Mouse (Mus musculus) embryonic facial prominence, embryonic 10.5 days (tissue): ENCODE data around the gene 3110082I17Rik. TPM values are rescaled to one million over a fixed set of nuclear protein-coding genes. Genes with fewer than 3 reads are reported as not detected.

Source experiments
- DNase-seq: peaks from one replicate; pipeline ENCODE4 v3.0.0-alpha.2; 2017; ENCODE audit warnings: low spot score
- H3K27ac ChIP-seq: fragments of 300-500 bp; sonication (generic); replicated peaks from 2 replicates; pipeline ENCODE4 v1.5.1; 2016; ENCODE audit warnings: mild to moderate bottlenecking
- H3K27me3 ChIP-seq: fragments of 300-500 bp; sonication (generic); replicated peaks from 2 replicates; pipeline ENCODE4 v1.6.1; 2016; ENCODE audit warnings: low read depth, mild to moderate bottlenecking; ENCODE audit not compliant: poor library complexity, severe bottlenecking
- H3K36me3 ChIP-seq: fragments of 300-500 bp; sonication (generic); replicated peaks from 2 replicates; pipeline ENCODE4 v1.6.1; 2016; ENCODE audit warnings: mild to moderate bottlenecking, moderate library complexity
- H3K4me1 ChIP-seq: fragments of 300-500 bp; sonication (generic); 2 replicates; pipeline ENCODE4 v1.6.1; 2016
- H3K4me3 ChIP-seq: fragments of 300-500 bp; sonication (generic); 2 replicates; pipeline ENCODE4 v1.5.1; 2016; ENCODE audit warnings: mild to moderate bottlenecking, moderate library complexity
- H3K9me3 ChIP-seq: fragments of 300-500 bp; sonication (generic); 2 replicates; pipeline ENCODE4 v1.6.1; 2016; ENCODE audit warnings: mild to moderate bottlenecking
- WGBS: fragments of 180-500 bp; shearing (Covaris S2); methylation state at CpG from one replicate; pipeline ENCODE4 v1.1.7; 2016; 5-methylcytosine and 5-hydroxymethylcytosine counted together
- polyA plus RNA-seq: library from polyadenylated mRNA; unstranded; fragments of >200 nt; fragmentation: Nextera tagmentation; extraction: Ambion mirVana; gene quantifications from 2 replicates; pipeline ENCODE4 v1.2.1, GENCODE M21; 2016

The 3110082I17Rik gene
- polyA plus RNA-seq, 1 experiment from 2014 or later = 58.5 TPM

GRCm38 (mm10) chr5:139480406-139480805 lies 20.1 kb upstream of the 3110082I17Rik start:
- Histone ChIP-seq H3K27ac (no peak overlapping the region), H3K27me3 (no peaks in the 10 kb centered on the region), H3K4me1 (peaks cover 14% of the 10 kb centered on the region), H3K36me3 (peaks cover 68% of the 10 kb centered on the region), H3K4me3 (no peak overlapping the region), H3K9me3 (no peaks in the 10 kb centered on the region)
- WGBS = 91% methylated on average over 10 of the region's 10 CpGs
- no peak for DNase-seq

- Histone ChIP-seq H3K36me3 (peaks cover 81% of the 10 kb centered on the region), H3K27me3 (no peaks in the 10 kb centered on the region), H3K4me3 (no peak overlapping the region), H3K27ac (no peak overlapping the region), H3K4me1 (peaks cover 11% of the 10 kb centered on the region), H3K9me3 (no peaks in the 10 kb centered on the region)
- no peak for DNase-seq
- 93% methylated on average over 8 of the region's 8 CpGs for WGBS
These were observed 18.8 kb upstream of the 3110082I17Rik start for GRCm38 (mm10) chr5:139479088-139479487.

DNA sequence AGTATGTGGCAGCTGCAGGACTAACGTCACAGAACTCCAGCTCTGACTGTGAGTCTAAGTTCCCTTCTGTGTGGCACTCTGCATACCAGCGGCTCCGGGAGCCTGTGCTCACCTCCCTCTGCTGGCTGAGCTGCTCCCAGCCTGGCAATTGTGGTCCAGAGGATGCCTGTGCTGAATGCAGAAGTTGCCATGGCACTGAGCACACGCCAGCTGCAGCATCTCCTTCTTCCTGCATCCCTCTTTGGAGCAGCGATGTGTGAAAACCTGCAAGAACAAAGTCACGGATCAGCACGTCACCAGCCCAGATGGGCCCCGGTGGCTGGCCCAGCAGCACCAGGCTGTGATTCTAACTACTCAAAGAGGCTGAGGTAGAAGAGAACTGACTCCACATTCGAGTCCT lies 14.4 kb upstream of the 3110082I17Rik start:
- no peak overlapping the region for H3K4me3 ChIP-seq
- no peaks in the 10 kb centered on the region for H3K27me3 ChIP-seq
- WGBS = 86% methylated on average over 9 of the region's 9 CpGs
- no peak for DNase-seq
- H3K27ac ChIP-seq = no peak overlapping the region
- no peaks in the 10 kb centered on the region for H3K4me1 ChIP-seq
- H3K36me3 ChIP-seq = peaks cover 92% of the 10 kb centered on the region
- no peaks in the 10 kb centered on the region for H3K9me3 ChIP-seq

GRCm38 (mm10) chr5:139467998-139468397 lies 7.7 kb upstream of the 3110082I17Rik start:
- Histone ChIP-seq H3K27ac (no peak overlapping the region), H3K9me3 (no peaks in the 10 kb centered on the region), H3K4me1 (no peaks in the 10 kb centered on the region; the same call in 1 of the 2 replicates), H3K4me3 (no peak overlapping the region), H3K27me3 (no peaks in the 10 kb centered on the region), H3K36me3 (peaks cover 26% of the 10 kb centered on the region)
- DNase-seq = no peak
- WGBS = 50% methylated on average over 5 of the region's 5 CpGs

GRCm38 (mm10) chr5:139466801-139467200 lies 6.5 kb upstream of the 3110082I17Rik start:
- H3K9me3 ChIP-seq = no peaks in the 10 kb centered on the region
- H3K4me1 ChIP-seq = no peaks in the 10 kb centered on the region; the same call in 1 of the 2 replicates
- no peak overlapping the region for H3K4me3 ChIP-seq
- H3K36me3 ChIP-seq = peaks cover 14% of the 10 kb centered on the region
- H3K27ac ChIP-seq = no peak overlapping the region
- no peaks in the 10 kb centered on the region for H3K27me3 ChIP-seq
- no peak for DNase-seq
- 70% methylated on average over 4 of the region's 4 CpGs for WGBS

GRCm38 (mm10) chr5:139466373-139466772 lies 6.0 kb upstream of the 3110082I17Rik start:
- H3K27ac ChIP-seq = no peak overlapping the region
- no peaks in the 10 kb centered on the region; the same call in 1 of the 2 replicates for H3K4me1 ChIP-seq
- peaks cover 10% of the 10 kb centered on the region for H3K36me3 ChIP-seq

DNA sequence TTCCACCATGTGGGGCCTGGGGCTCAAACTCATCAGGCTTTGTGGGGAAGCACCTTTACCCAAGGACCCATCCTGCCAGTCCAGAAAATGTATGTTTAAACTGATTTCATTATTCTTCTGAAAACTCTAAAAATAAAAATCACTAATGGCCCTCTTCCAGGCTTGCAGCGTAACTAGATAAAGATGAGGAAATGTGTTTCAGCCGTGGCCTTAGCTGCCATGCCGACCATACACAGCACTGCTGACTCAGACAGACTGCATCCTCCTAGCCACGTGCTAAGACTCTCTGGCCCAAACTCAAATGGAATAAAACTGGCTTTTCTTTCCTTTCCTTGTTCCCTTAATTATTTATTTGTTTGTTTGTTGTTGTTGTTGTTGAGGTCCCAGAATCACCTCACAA lies 4.5 kb upstream of the 3110082I17Rik start:
- H3K27me3 ChIP-seq = no peaks in the 10 kb centered on the region
- no peak overlapping the region for H3K4me3 ChIP-seq
- no peaks in the 10 kb centered on the region for H3K9me3 ChIP-seq
- 80% methylated on average over 4 of the region's 4 CpGs for WGBS
- H3K27ac ChIP-seq = no peak overlapping the region
- no peak for DNase-seq
- H3K4me1 ChIP-seq = peaks cover 8% of the 10 kb centered on the region
- H3K36me3 ChIP-seq = no peaks in the 10 kb centered on the region

More at GRCm38 (mm10) chr5:139466373-139466772, 6.0 kb upstream of the 3110082I17Rik start:
- WGBS = 82% methylated on average over 2 of the region's 2 CpGs
- H3K9me3 ChIP-seq = no peaks in the 10 kb centered on the region
- no peaks in the 10 kb centered on the region for H3K27me3 ChIP-seq
- no peak overlapping the region for H3K4me3 ChIP-seq
- no peak for DNase-seq

GRCm38 (mm10) chr5:139459938-139460337 lies 389 bp downstream of the 3110082I17Rik start:
- peak overlapping the region; percentile 84 for H3K4me3 ChIP-seq
- H3K36me3 ChIP-seq = peaks cover 25% of the 10 kb centered on the region
- no peak for DNase-seq
- no peaks in the 10 kb centered on the region for H3K27me3 ChIP-seq
- peak overlapping the region; percentile 80 for H3K27ac ChIP-seq
- H3K9me3 ChIP-seq = no peaks in the 10 kb centered on the region
- H3K4me1 ChIP-seq = peaks cover 20% of the 10 kb centered on the region
- WGBS = 10% methylated on average over 10 of the region's 10 CpGs

- no peaks in the 10 kb centered on the region for H3K27me3 ChIP-seq
- no peak overlapping the region for H3K27ac ChIP-seq
- H3K4me1 ChIP-seq = peaks cover 20% of the 10 kb centered on the region
- 89% methylated on average over 8 of the region's 8 CpGs for WGBS
- no peak overlapping the region for H3K4me3 ChIP-seq
- no peaks in the 10 kb centered on the region for H3K9me3 ChIP-seq
- DNase-seq = no peak
- H3K36me3 ChIP-seq = peaks cover 51% of the 10 kb centered on the region
These were observed 3.1 kb downstream of the 3110082I17Rik start for GRCm38 (mm10) chr5:139457241-139457640.

- Histone ChIP-seq H3K9me3 (no peaks in the 10 kb centered on the region), H3K27me3 (no peaks in the 10 kb centered on the region), H3K27ac (no peak overlapping the region), H3K36me3 (peaks cover 61% of the 10 kb centered on the region), H3K4me1 (peaks cover 14% of the 10 kb centered on the region), H3K4me3 (no peak overlapping the region)
- no peak for DNase-seq
- 92% methylated on average over 12 of the region's 12 CpGs for WGBS
These were observed 5.2 kb downstream of the 3110082I17Rik start for GRCm38 (mm10) chr5:139455166-139455565.

GRCm38 (mm10) chr5:139453031-139453430 lies 7.3 kb downstream of the 3110082I17Rik start:
- no peaks in the 10 kb centered on the region for H3K27me3 ChIP-seq
- H3K36me3 ChIP-seq = peaks cover 56% of the 10 kb centered on the region
- H3K4me1 ChIP-seq = peaks cover 14% of the 10 kb centered on the region
- no peak for DNase-seq
- WGBS = 90% methylated on average over 10 of the region's 10 CpGs
- H3K27ac ChIP-seq = no peak overlapping the region
- no peaks in the 10 kb centered on the region for H3K9me3 ChIP-seq
- H3K4me3 ChIP-seq = no peak overlapping the region

GRCm38 (mm10) chr5:139449926-139450325 lies 10.4 kb downstream of the 3110082I17Rik start:
- Histone ChIP-seq H3K36me3 (peaks cover 36% of the 10 kb centered on the region), H3K4me3 (no peak overlapping the region), H3K27ac (peak overlapping the region; percentile 40), H3K27me3 (no peaks in the 10 kb centered on the region), H3K4me1 (peaks cover 22% of the 10 kb centered on the region), H3K9me3 (no peaks in the 10 kb centered on the region)
- DNase-seq = no peak
- WGBS = 52% methylated on average over 4 of the region's 4 CpGs

GRCm38 (mm10) chr5:139449161-139449791 lies 11.1 kb downstream of the 3110082I17Rik start:
- H3K4me3 ChIP-seq = no peak overlapping the region
- H3K36me3 ChIP-seq = peaks cover 29% of the 10 kb centered on the region
- no peak for DNase-seq
- H3K27me3 ChIP-seq = no peaks in the 10 kb centered on the region
- H3K9me3 ChIP-seq = no peaks in the 10 kb centered on the region
- peak overlapping the region; percentile 40 for H3K27ac ChIP-seq
- peaks cover 22% of the 10 kb centered on the region for H3K4me1 ChIP-seq
- WGBS = 61% methylated on average over 5 of the region's 5 CpGs
